Mouse (Mus musculus) CD4-positive, CD25-positive, alpha-beta regulatory T cell, adult 4 months (primary cell): ENCODE measurements around the gene Nop10. TPM values are rescaled to one million over a fixed set of nuclear protein-coding genes. Genes with fewer than 3 reads are reported as not detected.

Experiments
- polyA plus RNA-seq, 2 experiments: library from polyadenylated mRNA; unstranded; fragments of 100-300 nt; shearing (Covaris generic); gene quantifications; one replicate each; pipeline ENCODE4 v1.2.1; 2017

The Nop10 gene
- polyA plus RNA-seq, 2 experiments from 2014 or later: 153 to 229 TPM

Other genes with a start within 250 kb of the Nop10 start
- not detected for gene Olfr1310, start 249.2 kb upstream of the Nop10 start, polyA plus RNA-seq
- gene Olfr1311, start 237.5 kb upstream of the Nop10 start, polyA plus RNA-seq: not detected
- under 1 TPM in 1 of 2 experiments, not detected in 1; 0.08 TPM for gene Olfr1312, start 211.7 kb upstream of the Nop10 start, polyA plus RNA-seq
- gene Olfr1313, start 184.1 kb upstream of the Nop10 start, polyA plus RNA-seq: not detected
- gene Olfr1314, start 165.1 kb upstream of the Nop10 start, polyA plus RNA-seq: not detected
- not detected for gene Olfr1315-ps1, start 146.5 kb upstream of the Nop10 start, polyA plus RNA-seq
- gene Olfr1316, start 126.9 kb upstream of the Nop10 start, polyA plus RNA-seq: not detected
- not detected for gene Olfr1317, start 121.6 kb upstream of the Nop10 start, polyA plus RNA-seq
- not detected for gene Olfr1318, start 107.7 kb upstream of the Nop10 start, polyA plus RNA-seq
- 10 to 100 TPM; 23.6 to 39.7 TPM for gene Lpcat4, start 22.5 kb upstream of the Nop10 start, polyA plus RNA-seq
- not detected for gene Nutm1, start 2.6 kb upstream of the Nop10 start, polyA plus RNA-seq
- 10 to 100 TPM; 51.7 to 61.2 TPM for gene Slc12a6, start 3.9 kb downstream of the Nop10 start, polyA plus RNA-seq
- not detected for gene Gm21985, start 4.4 kb downstream of the Nop10 start, polyA plus RNA-seq
- 10 to 100 TPM; 67.0 to 76.1 TPM for gene Emc4, start 106.1 kb downstream of the Nop10 start, polyA plus RNA-seq
- gene Katnbl1, start 117.3 kb downstream of the Nop10 start, polyA plus RNA-seq: 10 to 100 TPM; 21.1 to 23.5 TPM
- 10 to 100 TPM; 12.9 to 14.8 TPM for gene Emc7, start 193.1 kb downstream of the Nop10 start, polyA plus RNA-seq
- not detected for gene Chrm5, start 218.8 kb downstream of the Nop10 start, polyA plus RNA-seq
- gene Aven, start 231.0 kb downstream of the Nop10 start, polyA plus RNA-seq: 10 to 100 TPM; 20.9 to 23.4 TPM